Mouse (Mus musculus): ENCODE data around the gene Actl6a.

The Actl6a gene

DNA sequence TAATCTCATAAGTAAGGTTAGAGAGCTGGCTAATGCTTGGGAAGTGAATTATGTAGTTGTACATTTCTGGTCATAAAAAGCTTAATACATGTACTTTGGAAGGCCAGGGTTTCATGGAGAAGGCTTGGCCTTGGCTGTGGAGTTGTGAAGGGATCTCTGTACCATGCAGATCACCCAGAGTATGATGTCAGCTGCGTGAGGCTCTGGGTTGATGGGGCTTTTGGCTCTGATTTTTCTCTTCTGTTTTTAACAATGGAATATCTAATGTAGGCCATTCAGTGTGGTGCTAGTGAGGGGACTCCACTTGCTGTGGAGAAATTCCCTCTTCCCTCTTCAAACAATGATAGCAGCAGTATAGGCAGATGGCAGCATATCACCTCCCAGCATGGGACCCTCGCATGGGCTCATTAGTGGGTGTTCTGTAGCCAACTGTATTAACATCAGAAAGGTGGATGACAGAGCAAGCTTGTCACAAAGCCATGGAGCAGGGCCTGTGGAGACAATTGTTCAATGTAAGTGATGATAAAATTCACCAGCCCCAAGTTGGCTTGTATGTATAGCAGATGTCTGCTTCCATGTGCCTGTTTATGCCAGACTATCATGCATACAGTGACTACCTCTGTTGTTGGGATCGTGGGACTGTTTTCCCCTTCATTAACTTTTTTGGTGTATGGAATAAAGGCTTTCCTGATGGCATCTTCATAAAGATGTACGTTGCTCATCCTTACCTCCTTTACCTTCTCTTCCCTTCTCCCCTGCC lies 43.9 kb downstream of the Actl6a start:
- no peak for DNase-seq

DNA sequence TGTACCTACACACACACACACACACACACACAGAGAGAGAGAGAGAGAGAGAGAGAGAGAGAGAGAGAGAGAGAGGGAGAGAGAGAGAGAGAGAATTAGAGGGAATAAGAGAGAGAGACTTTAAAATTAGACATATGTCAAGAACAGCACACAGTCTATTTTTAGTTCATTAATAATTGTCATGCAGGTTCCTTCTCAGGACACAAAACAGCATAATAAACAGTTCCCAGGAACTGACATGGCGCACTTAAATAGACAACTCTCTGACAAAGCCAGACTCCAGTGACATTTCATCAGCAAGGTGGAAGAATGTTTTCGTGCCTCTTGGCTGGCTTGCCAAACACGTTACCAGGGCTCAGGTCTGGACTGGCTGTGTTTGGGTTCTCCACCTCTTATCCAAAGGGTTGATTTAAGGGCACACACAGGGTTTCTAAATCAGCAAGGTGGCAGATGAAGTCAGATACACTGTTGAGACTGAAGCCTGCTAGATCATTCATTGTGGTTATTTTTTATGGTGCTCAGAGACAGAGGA lies 48.4 kb downstream of the Actl6a start:
- no peak for DNase-seq

DNA sequence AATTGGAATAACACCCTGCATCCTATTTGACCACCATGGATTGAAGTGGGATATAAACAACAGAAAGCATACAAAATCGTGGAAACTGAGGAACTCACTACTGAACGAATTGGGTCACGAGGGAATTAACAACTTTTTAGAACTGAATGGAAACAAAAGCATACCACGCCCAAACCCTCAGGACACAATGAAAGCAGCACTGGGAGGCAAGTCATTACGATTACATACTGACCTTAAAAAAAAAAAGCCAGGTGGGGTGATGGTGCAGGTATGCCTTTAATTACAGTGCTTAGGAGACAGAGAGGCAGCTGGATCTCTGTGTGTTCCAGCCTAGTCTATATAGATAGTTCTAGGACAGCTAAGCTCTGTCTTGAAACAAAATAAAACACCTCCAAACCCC lies 53.1 kb downstream of the Actl6a start:
- no peak for DNase-seq

DNA sequence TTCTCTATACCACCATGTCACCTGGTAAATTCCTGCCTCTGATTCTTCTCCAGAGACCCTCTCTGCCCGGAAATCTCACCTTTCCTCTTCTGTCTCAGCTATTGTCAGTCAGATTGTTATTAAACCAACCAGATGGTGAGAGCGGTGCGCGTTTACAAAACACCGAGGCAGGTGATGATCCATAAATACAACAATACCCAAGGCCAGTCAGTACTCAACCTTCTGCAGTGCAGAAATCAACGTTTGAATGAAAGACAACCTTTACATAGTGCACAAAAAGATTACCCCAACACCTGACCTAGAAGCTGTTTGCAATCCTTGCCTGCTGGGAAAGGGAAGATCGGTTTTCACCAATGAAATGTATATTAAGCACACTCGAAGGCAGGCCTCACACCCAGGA lies 56.9 kb downstream of the Actl6a start:
- no peak for DNase-seq

DNA sequence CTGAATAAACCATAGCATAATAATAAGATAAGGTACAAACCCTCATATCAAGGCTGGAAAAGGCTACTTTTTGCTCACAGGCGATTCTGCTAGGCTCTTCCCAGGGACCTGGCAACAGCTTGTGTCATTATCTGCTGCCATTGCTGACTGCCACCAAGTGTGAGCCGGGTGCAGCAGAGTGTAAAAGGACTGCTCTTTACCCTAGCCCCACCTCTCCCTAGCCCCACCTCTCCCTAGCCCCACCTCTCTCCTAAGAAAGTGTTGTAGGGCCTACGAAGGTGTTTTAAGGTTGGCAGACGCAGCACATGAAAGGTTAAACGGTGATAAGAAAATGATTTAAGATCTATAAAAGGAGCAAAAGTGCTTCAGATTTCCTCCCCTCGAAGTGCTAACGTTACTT lies 57.8 kb downstream of the Actl6a start:
- DNase-seq, result no peak

DNA sequence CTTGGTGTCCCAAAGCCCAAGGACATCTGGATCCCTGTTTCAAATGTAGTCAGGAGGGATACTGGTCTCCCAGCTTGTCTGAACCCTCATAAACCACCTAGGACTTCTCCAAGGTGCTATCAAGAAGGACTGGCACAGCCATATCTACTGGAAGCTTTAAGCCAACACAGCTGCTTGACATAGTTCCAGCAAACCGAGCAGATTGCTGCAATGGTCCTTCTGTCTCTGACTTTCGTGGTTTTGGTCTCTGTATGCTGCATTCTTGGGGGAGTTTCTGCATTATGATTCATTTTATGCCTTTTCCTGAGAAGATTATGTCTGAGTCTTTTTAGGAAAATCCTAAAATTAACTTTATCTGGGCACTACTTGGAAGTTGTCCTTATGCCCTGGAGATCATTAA lies 64.7 kb downstream of the Actl6a start:
- DNase-seq, result no peak
